Mouse (Mus musculus) heart, postnatal 0 days (tissue): ENCODE measurements around the gene Usp12. TPM values are rescaled to one million over a fixed set of nuclear protein-coding genes. Genes with fewer than 3 reads are reported as not detected.

ENCODE experiments used
- ATAC-seq: fragments of 200-750 bp; cut with Nextera tagmentation; 2 replicates; pipeline ENCODE4 v1.8.0; 2017; ENCODE audit warnings: low read depth, moderate number of reproducible peaks, moderate library complexity; ENCODE audit not compliant: insufficient read depth
- DNase-seq: peaks from one replicate; pipeline ENCODE4 v3.0.0-alpha.2; 2016; ENCODE audit warnings: low spot score
- H3K27ac ChIP-seq: fragments of 300-500 bp; sonication (generic); 2 replicates; pipeline ENCODE4 v1.5.1; 2014; ENCODE audit warnings: low read depth, mild to moderate bottlenecking
- H3K27me3 ChIP-seq: fragments of 300-500 bp; sonication (generic); 2 replicates; pipeline ENCODE4 v1.6.1; 2014; ENCODE audit warnings: low read length, mixed read lengths; ENCODE audit not compliant: control insufficient read depth, insufficient read depth
- H3K36me3 ChIP-seq: fragments of 300-500 bp; sonication (generic); replicated peaks from 2 replicates; pipeline ENCODE4 v1.6.1; 2014; ENCODE audit warnings: low read length, mixed read lengths; ENCODE audit not compliant: control insufficient read depth, insufficient read depth
- H3K4me1 ChIP-seq: fragments of 300-500 bp; sonication (generic); 2 replicates; pipeline ENCODE4 v1.6.1; 2014; ENCODE audit warnings: antibody characterized with exemption; ENCODE audit not compliant: control insufficient read depth, insufficient read depth
- H3K4me2 ChIP-seq: fragments of 300-500 bp; sonication (generic); 2 replicates; pipeline ENCODE4 v1.6.1; 2014; ENCODE audit warnings: low read depth, mild to moderate bottlenecking, low read length, moderate library complexity
- H3K4me3 ChIP-seq: fragments of 300-500 bp; sonication (generic); 2 replicates; pipeline ENCODE4 v1.5.1; 2014; ENCODE audit warnings: low read depth, low read length
- H3K9ac ChIP-seq: fragments of 300-500 bp; sonication (generic); replicated peaks from 2 replicates; pipeline ENCODE4 v1.6.1; 2014; ENCODE audit warnings: low read depth, low read length, mixed read lengths
- H3K9me3 ChIP-seq: fragments of 300-500 bp; sonication (generic); replicated peaks from 2 replicates; pipeline ENCODE4 v1.6.1; 2016; ENCODE audit warnings: low read length; ENCODE audit not compliant: control insufficient read depth
- CTCF ChIP-seq: IDR thresholded peaks from 2 replicates; pipeline ENCODE4 v1.5.1; 2016; ENCODE audit warnings: antibody characterized with exemption, control low read depth, low read depth
- EP300 ChIP-seq: IDR thresholded peaks from 2 replicates; pipeline ENCODE4 v1.6.1; 2016; ENCODE audit warnings: antibody characterized with exemption, low read depth
- WGBS: fragments of 180-500 bp; shearing (Covaris S2); extraction: QIAGEN DNeasy Blood & Tissue Kit; methylation state at CpG from one replicate; pipeline ENCODE4 v1.1.7; 2014; 5-methylcytosine and 5-hydroxymethylcytosine counted together
- polyA plus RNA-seq: library from polyadenylated mRNA; unstranded; fragments of >200 nt; fragmentation: Nextera tagmentation; extraction: Ambion mirVana; gene quantifications from 2 replicates; pipeline ENCODE4 v1.2.1, GENCODE M21; 2015
- total RNA-seq: library from RNA; depleted of rRNA; stranded (reverse); fragments of >200 nt; gene quantifications from 2 replicates; pipeline ENCODE4 v1.2.3, GENCODE M21; 2014; ENCODE audit warnings: low replicate concordance

Usp12 gene
- total and polyA plus RNA-seq, 2 experiments from 2014 or later: 6.1 to 6.7 TPM

DNA sequence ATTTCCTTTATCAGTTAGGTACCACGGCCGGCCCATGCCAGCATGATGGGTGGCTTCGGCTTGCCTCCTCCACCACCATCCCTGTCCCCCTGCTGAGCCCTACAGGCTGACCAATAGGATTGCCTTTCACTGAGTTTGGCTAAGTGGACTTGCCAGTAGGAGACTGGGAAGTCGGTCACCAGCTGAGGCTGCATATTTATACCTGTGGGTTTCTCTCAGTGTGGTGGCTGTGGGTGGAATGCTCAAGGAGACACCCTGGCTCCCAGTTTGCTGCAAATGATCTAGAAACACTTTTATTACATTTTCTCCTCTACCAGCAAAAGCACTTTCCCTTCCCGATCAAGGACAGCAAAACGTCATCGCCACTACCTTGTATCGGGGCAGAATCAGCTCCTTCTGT lies 22.8 kb upstream of the Usp12 start:
- DNase-seq (no peak), ATAC-seq (no peak)
- Histone ChIP-seq H3K27ac (no peak overlapping the region), H3K4me2 (no peak overlapping the region), H3K4me1 (no peaks in the 10 kb centered on the region), H3K9me3 (no peaks in the 10 kb centered on the region), H3K36me3 (no peaks in the 10 kb centered on the region), H3K27me3 (no peaks in the 10 kb centered on the region), H3K4me3 (no peak overlapping the region), H3K9ac (no peak overlapping the region)
- TF ChIP-seq EP300: no peak
- TF ChIP-seq CTCF: no peak
- WGBS: 60% methylated on average over 8 of the region's 8 CpGs

DNA sequence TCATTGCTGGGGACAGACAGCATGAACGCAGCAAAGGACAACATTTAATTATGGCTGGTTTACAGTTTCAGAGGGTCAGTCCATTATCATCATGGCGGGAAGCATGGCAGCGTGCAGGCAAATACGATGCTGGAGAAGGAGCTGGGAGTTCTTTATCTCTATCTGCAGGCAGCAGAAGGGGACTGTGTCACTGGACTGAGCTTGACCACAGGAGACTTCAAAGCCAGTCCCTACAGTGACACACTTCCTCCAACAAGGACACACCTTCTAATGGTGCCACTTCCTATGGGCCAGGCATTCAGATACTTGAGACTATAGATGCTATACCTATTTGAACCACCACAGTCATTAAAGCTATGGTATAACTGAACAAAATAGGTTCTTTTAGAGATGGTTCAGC lies 20.6 kb upstream of the Usp12 start:
- no peak overlapping the region for H3K27ac ChIP-seq
- no peaks in the 10 kb centered on the region for H3K27me3 ChIP-seq
- H3K4me3 ChIP-seq: no peak overlapping the region
- no peaks in the 10 kb centered on the region for H3K36me3 ChIP-seq
- ATAC-seq: no peak
- TF ChIP-seq CTCF: no peak
- TF ChIP-seq EP300: no peak
- DNase-seq: no peak
- H3K4me2 ChIP-seq: no peak overlapping the region
- whole genome bisulfite sequencing: 64% methylated on average over 4 of the region's 4 CpGs
- no peaks in the 10 kb centered on the region for H3K4me1 ChIP-seq
- H3K9ac ChIP-seq: no peak overlapping the region
- no peaks in the 10 kb centered on the region for H3K9me3 ChIP-seq

DNA sequence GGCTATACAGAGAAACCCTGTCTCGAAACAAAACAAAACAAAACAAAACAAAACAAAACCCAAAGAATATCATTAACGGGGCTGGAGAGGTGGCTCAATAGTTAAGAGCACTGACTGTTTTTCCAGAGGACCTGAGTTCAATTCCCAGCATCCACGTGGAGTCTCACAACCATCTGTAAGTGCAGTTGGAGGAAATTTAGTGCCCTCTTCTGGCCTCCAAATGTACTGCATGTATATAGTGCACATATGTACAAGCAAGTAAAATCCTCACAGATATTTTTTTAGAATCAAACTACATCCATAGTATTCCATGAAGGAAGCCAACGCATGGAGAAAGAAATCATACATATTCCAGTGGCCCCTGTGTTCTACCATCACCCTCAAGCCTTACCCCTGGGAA lies 18.6 kb upstream of the Usp12 start:
- ATAC-seq: no peak
- H3K4me2 ChIP-seq: no peak overlapping the region
- WGBS: 84% methylated on average over 4 of the region's 4 CpGs

GRCm38 (mm10) chr5:146812866-146813265 lies 18.1 kb upstream of the Usp12 start:
- H3K4me2 ChIP-seq: no peak overlapping the region
- DNase-seq (no peak), ATAC-seq (no peak)
- no peak overlapping the region for H3K4me3 ChIP-seq
- no peaks in the 10 kb centered on the region for H3K4me1 ChIP-seq
- WGBS: 80% methylated on average over 5 of the region's 5 CpGs
- no peak overlapping the region for H3K27ac ChIP-seq
- no peaks in the 10 kb centered on the region for H3K9me3 ChIP-seq
- no peaks in the 10 kb centered on the region for H3K36me3 ChIP-seq
- no peak overlapping the region for H3K9ac ChIP-seq
- TF ChIP-seq EP300: no peak
- TF ChIP-seq CTCF: no peak
- no peaks in the 10 kb centered on the region for H3K27me3 ChIP-seq

More for the DNA sequence above, 18.6 kb upstream of the Usp12 start:
- Histone ChIP-seq H3K9ac (no peak overlapping the region), H3K27ac (no peak overlapping the region), H3K27me3 (no peaks in the 10 kb centered on the region), H3K36me3 (no peaks in the 10 kb centered on the region), H3K4me3 (no peak overlapping the region), H3K4me1 (no peaks in the 10 kb centered on the region), H3K9me3 (no peaks in the 10 kb centered on the region)
- DNase-seq: no peak
- TF ChIP-seq EP300: no peak
- TF ChIP-seq CTCF: no peak

DNA sequence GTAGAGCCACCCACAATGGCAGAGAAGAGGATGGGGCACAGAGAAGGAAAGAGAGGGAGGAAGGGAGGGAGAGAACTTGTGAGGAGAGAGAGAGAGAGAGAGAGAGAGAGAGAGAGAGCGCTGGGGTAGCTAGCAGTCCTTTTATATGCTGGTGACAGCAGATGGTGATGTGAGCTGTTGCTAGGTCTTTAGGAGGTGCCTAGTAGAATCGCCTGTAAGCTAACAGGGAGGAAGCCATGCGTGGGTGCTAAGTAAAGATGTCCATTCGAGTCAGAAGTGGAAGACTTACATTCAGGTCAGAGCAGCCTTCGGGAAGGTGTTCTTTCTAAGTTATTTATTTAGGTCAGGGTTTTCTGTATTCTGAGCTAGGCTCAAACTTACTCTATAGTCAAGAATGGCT lies 15.1 kb upstream of the Usp12 start:
- no peak for TF ChIP-seq EP300
- no peak for TF ChIP-seq CTCF
- H3K4me2 ChIP-seq: no peak overlapping the region
- H3K27ac ChIP-seq: no peak overlapping the region
- H3K9ac ChIP-seq: no peak overlapping the region
- DNase-seq (no peak), ATAC-seq (no peak)
- H3K4me3 ChIP-seq: no peak overlapping the region
- 58% methylated on average over 5 of the region's 5 CpGs for WGBS
- H3K9me3 ChIP-seq: no peaks in the 10 kb centered on the region
- H3K36me3 ChIP-seq: no peaks in the 10 kb centered on the region
- no peaks in the 10 kb centered on the region; the same call in 1 of the 2 replicates for H3K4me1 ChIP-seq
- H3K27me3 ChIP-seq: no peaks in the 10 kb centered on the region

- no peak for TF ChIP-seq CTCF
- TF ChIP-seq EP300: no peak
- Histone ChIP-seq H3K9me3 (peaks cover 8% of the 10 kb centered on the region; the same call in 1 of the 2 replicates), H3K4me3 (no peak overlapping the region), H3K4me1 (no peaks in the 10 kb centered on the region; the same call in 1 of the 2 replicates), H3K36me3 (no peaks in the 10 kb centered on the region), H3K27me3 (no peaks in the 10 kb centered on the region), H3K4me2 (no peak overlapping the region), H3K9ac (no peak overlapping the region), H3K27ac (no peak overlapping the region)
- DNase-seq: no peak
- no peak for ATAC-seq
- 74% methylated on average over 8 of the region's 8 CpGs for WGBS
These were observed 11.2 kb upstream of the Usp12 start for GRCm38 (mm10) chr5:146806004-146806430.
